Comparison of ENCODE assay signal across 21 mouse cellular contexts in genomic region chr12:111674850-111675486, GRCm38 (mm10). TPM values are rescaled to one million over a fixed set of nuclear protein-coding genes. Genes with fewer than 3 reads are reported as not detected.
DNase-seq lines count a peak whose midpoint lies in the region; ATAC-seq and TF ChIP-seq lines count a peak whose summit lies in the region.
"Had no signal": no experiment of that assay in that cellular context is flagged by ENCODE, and none has a peak within 500 bp of the region (broad histone marks: within the 10 kb centered on the region; RNA-seq: fewer than 3 reads in every experiment).

No protein-coding gene starts in this region.

- H3K4me2 ChIP-seq in stomach, embryonic 15.5 days = no peak overlapping the region
- no peak overlapping the region for H3K4me2 ChIP-seq in stomach, postnatal 0 days (replicated peaks; ENCODE audit: low read depth)
- H3K4me2 ChIP-seq in intestine, embryonic 14.5 days (ENCODE audit: low read length) = no peak overlapping the region
- H3K4me2 ChIP-seq: forebrain, embryonic 12.5 days; midbrain, embryonic 13.5 days had no signal

- H3K27ac ChIP-seq in stomach, embryonic 15.5 days = peak overlapping the region; percentile 3; the same call in 1 of the 2 replicates
- H3K27ac ChIP-seq in stomach, postnatal 0 days (replicated peaks) = no peak overlapping the region
- peak overlapping the region; percentile 19; the same call in 1 of the 2 replicates for H3K27ac ChIP-seq in intestine, embryonic 14.5 days (ENCODE audit: low read depth)
- peak overlapping the region; percentile 96 for H3K27ac ChIP-seq in small intestine, adult 2 months (ENCODE audit: insufficient read depth, low read depth, low read length)
- H3K27ac ChIP-seq: forebrain, embryonic 12.5 days; kidney, postnatal 0 days; midbrain, embryonic 13.5 days had no signal

- 52% methylated on average over 2 of the region's 2 CpGs for WGBS in stomach, embryonic 15.5 days
- 77% methylated on average over 2 of the region's 2 CpGs for WGBS in stomach, postnatal 0 days
- WGBS in intestine, embryonic 14.5 days = 45% methylated on average over 2 of the region's 2 CpGs
- WGBS in small intestine, adult 2 months = 26% methylated on average over 2 of the region's 2 CpGs

- H3K27me3 ChIP-seq in stomach, embryonic 15.5 days (replicated peaks) = peaks cover 28% of the 10 kb centered on the region
- no peaks in the 10 kb centered on the region for H3K27me3 ChIP-seq in stomach, postnatal 0 days (ENCODE audit: control insufficient read depth, insufficient read depth, low read length)
- peaks cover 20% of the 10 kb centered on the region for H3K27me3 ChIP-seq in intestine, embryonic 14.5 days (replicated peaks; ENCODE audit: control insufficient read depth, insufficient read depth, low read length)
- H3K27me3 ChIP-seq in small intestine, adult 2 months (ENCODE audit: control insufficient read depth, insufficient read depth, low read length) = no peaks in the 10 kb centered on the region

- no peaks in the 10 kb centered on the region for H3K9me3 ChIP-seq in stomach, embryonic 15.5 days
- no peaks in the 10 kb centered on the region for H3K9me3 ChIP-seq in stomach, postnatal 0 days (ENCODE audit: control insufficient read depth, low read length)
- H3K9me3 ChIP-seq in intestine, embryonic 14.5 days (ENCODE audit: control insufficient read depth, low read length) = no peaks in the 10 kb centered on the region
- H3K9me3 ChIP-seq: forebrain, embryonic 12.5 days; midbrain, embryonic 13.5 days had no signal

- no peak overlapping the region for H3K9ac ChIP-seq in stomach, embryonic 15.5 days
- no peak overlapping the region for H3K9ac ChIP-seq in stomach, postnatal 0 days (ENCODE audit: low read length)
- no peak overlapping the region for H3K9ac ChIP-seq in intestine, embryonic 14.5 days (ENCODE audit: low read length)
- H3K9ac ChIP-seq: forebrain, embryonic 12.5 days; midbrain, embryonic 13.5 days had no signal

- H3K36me3 ChIP-seq in stomach, embryonic 15.5 days = no peaks in the 10 kb centered on the region
- no peaks in the 10 kb centered on the region for H3K36me3 ChIP-seq in stomach, postnatal 0 days (ENCODE audit: control insufficient read depth, insufficient read depth, low read length)
- H3K36me3 ChIP-seq in intestine, embryonic 14.5 days (ENCODE audit: control insufficient read depth, insufficient read depth, low read length) = no peaks in the 10 kb centered on the region
- peaks cover 5% of the 10 kb centered on the region; the same call in 1 of the 2 replicates for H3K36me3 ChIP-seq in small intestine, adult 2 months (ENCODE audit: control insufficient read depth, insufficient read depth, low read length)

- no peak for TF ChIP-seq EP300 in stomach, postnatal 0 days (optimal IDR thresholded peaks at IDR 0.05)

- no peak overlapping the region for H3K4me3 ChIP-seq in stomach, embryonic 15.5 days (replicated peaks)
- H3K4me3 ChIP-seq in stomach, postnatal 0 days (ENCODE audit: low read depth, low read length) = no peak overlapping the region
- no peak overlapping the region for H3K4me3 ChIP-seq in intestine, embryonic 14.5 days (ENCODE audit: low read depth, low read length)
- no peak overlapping the region for H3K4me3 ChIP-seq in small intestine, adult 2 months (ENCODE audit: low read depth, low read length)
- H3K4me3 ChIP-seq: forebrain, embryonic 12.5 days; midbrain, embryonic 13.5 days had no signal

- no peak for TF ChIP-seq POLR2A in small intestine, adult 2 months (IDR thresholded peaks at IDR 0.05; ENCODE audit: low read depth, low read length)

- ATAC-seq in stomach, embryonic 15.5 days (ENCODE audit: insufficient read depth, low FRiP score, low read depth) = no peak
- no peak for ATAC-seq in stomach, postnatal 0 days (ENCODE audit: low FRiP score, low TSS enrichment)
- no peak for ATAC-seq in intestine, embryonic 14.5 days (replicated peaks; ENCODE audit: low FRiP score, low TSS enrichment, low read depth)
- ATAC-seq: midbrain, embryonic 13.5 days had no signal

- TF ChIP-seq CTCF in stomach, postnatal 0 days (IDR thresholded peaks at IDR 0.05; ENCODE audit: low read depth) = no peak
- TF ChIP-seq CTCF in small intestine, adult 2 months (IDR thresholded peaks at IDR 0.05; ENCODE audit: extremely low read depth, insufficient read length, insufficient replicate concordance, low read depth, low read length) = no peak

- DNase-seq in embryo, embryonic 10 days (ENCODE audit: low spot score) = peak; percentile 3
- DNase-seq in embryo, embryonic 10.5 days (ENCODE audit: low spot score) = no peak
- DNase-seq in stomach, postnatal 0 days (ENCODE audit: low spot score) = no peak
- DNase-seq in intestine, embryonic 14.5 days (ENCODE audit: low spot score) = peak; percentile 48
- no peak for DNase-seq in urinary bladder, postnatal 10 days (ENCODE audit: low spot score)
- DNase-seq in testis, postnatal 14 days (ENCODE audit: low spot score) = no peak
- DNase-seq: adrenal gland, adult 2 months; cerebellum, adult 2 months; embryo, embryonic 11 days; gastrocnemius, postnatal 25 days; layer of hippocampus, adult 9-11 months; lung, postnatal 36 days; retina, postnatal 1 day; right cerebral cortex, postnatal 4 days; thymus, adult 18-20 months had no signal

- H3K4me1 ChIP-seq in stomach, embryonic 15.5 days = peaks cover 50% of the 10 kb centered on the region
- peaks cover 11% of the 10 kb centered on the region for H3K4me1 ChIP-seq in stomach, postnatal 0 days (replicated peaks; ENCODE audit: control insufficient read depth, insufficient read depth)
- peaks cover 37% of the 10 kb centered on the region for H3K4me1 ChIP-seq in intestine, embryonic 14.5 days (replicated peaks; ENCODE audit: control insufficient read depth, insufficient read depth, low read length)
- peaks cover 45% of the 10 kb centered on the region for H3K4me1 ChIP-seq in small intestine, adult 2 months (ENCODE audit: control insufficient read depth, insufficient read depth, insufficient read length, low read length)

RNA-seq across cellular contexts. Expression of gene Ckb, which starts 2.8 kb away (rescaled TPM):
- polyA plus RNA-seq in stomach, embryonic 15.5 days (2015; fragmentation: Nextera tagmentation; extraction: Ambion mirVana) = 607 and 634 TPM in 2 replicates
- 532 and 573 TPM in 2 replicates for polyA plus RNA-seq in stomach, postnatal 0 days (2015; fragmentation: Nextera tagmentation; extraction: Ambion mirVana)
- 787 and 806 TPM in 2 replicates for polyA plus RNA-seq in intestine, embryonic 14.5 days (2014; fragmentation: Nextera tagmentation; extraction: Ambion mirVana)
- polyA plus RNA-seq in small intestine, adult 2 months (2012; rRNA removed) = 599 and 1,328 TPM in 2 replicates
- polyA plus RNA-seq: G1E had no signal

RNA-seq across cellular contexts. Expression of gene Trmt61a, which starts 2.9 kb away (rescaled TPM):
- 14.6 TPM in 2 replicates for polyA plus RNA-seq in stomach, embryonic 15.5 days (2015; fragmentation: Nextera tagmentation; extraction: Ambion mirVana)
- polyA plus RNA-seq in stomach, postnatal 0 days (2015; fragmentation: Nextera tagmentation; extraction: Ambion mirVana) = 7.4 and 8.5 TPM in 2 replicates
- 9.9 and 13.1 TPM in 2 replicates for polyA plus RNA-seq in intestine, embryonic 14.5 days (2014; fragmentation: Nextera tagmentation; extraction: Ambion mirVana)
- polyA plus RNA-seq in small intestine, adult 2 months (2012; rRNA removed) = 24.9 and 33.6 TPM in 2 replicates

RNA-seq across cellular contexts. Expression of gene Bag5, which starts 38.1 kb away (rescaled TPM):
- 49.5 and 50.9 TPM in 2 replicates for polyA plus RNA-seq in stomach, embryonic 15.5 days (2015; fragmentation: Nextera tagmentation; extraction: Ambion mirVana)
- polyA plus RNA-seq in stomach, postnatal 0 days (2015; fragmentation: Nextera tagmentation; extraction: Ambion mirVana) = 34.9 and 36.9 TPM in 2 replicates
- polyA plus RNA-seq in intestine, embryonic 14.5 days (2014; fragmentation: Nextera tagmentation; extraction: Ambion mirVana) = 52.4 and 54.6 TPM in 2 replicates
- 3.4 and 5.5 TPM in 2 replicates for polyA plus RNA-seq in small intestine, adult 2 months (2012; rRNA removed)

RNA-seq across cellular contexts. Expression of gene Apopt1, which starts 38.1 kb away (rescaled TPM):
- 46.4 and 51.3 TPM in 2 replicates for polyA plus RNA-seq in stomach, embryonic 15.5 days (2015; fragmentation: Nextera tagmentation; extraction: Ambion mirVana)
- polyA plus RNA-seq in stomach, postnatal 0 days (2015; fragmentation: Nextera tagmentation; extraction: Ambion mirVana) = 41.8 and 42.8 TPM in 2 replicates
- 57.1 and 58.2 TPM in 2 replicates for polyA plus RNA-seq in intestine, embryonic 14.5 days (2014; fragmentation: Nextera tagmentation; extraction: Ambion mirVana)
- 12.1 and 16.7 TPM in 2 replicates for polyA plus RNA-seq in small intestine, adult 2 months (2012; rRNA removed)

Comparison
In these comparisons a context has a peak if more than half of its experiments do, and no peak if none do; other contexts are left out.
1. DNase-seq: peak in embryo, embryonic 10 days (single experiment) and intestine, embryonic 14.5 days (single experiment); none in embryo, embryonic 10.5 days (single experiment), stomach, postnatal 0 days (single experiment), urinary bladder, postnatal 10 days (single experiment) and testis, postnatal 14 days (single experiment).